Mouse (Mus musculus) large intestine, adult 2 months (tissue): ENCODE data around the gene Sertad2. TPM values are rescaled to one million over a fixed set of nuclear protein-coding genes. Genes with fewer than 3 reads are reported as not detected.
A peak's percentile ranks its signal among the peaks of the same experiment; 100 is the strongest.

ENCODE experiments used
- DNase-seq: peaks from one replicate; pipeline ENCODE4 v3.0.0-alpha.2; 2012; ENCODE audit warnings: low read depth, low spot score
- WGBS: fragments of 180-500 bp; shearing (Covaris S2); methylation state at CpG from one replicate; pipeline ENCODE4 v1.1.7; 2018; 5-methylcytosine and 5-hydroxymethylcytosine counted together
- polyA plus RNA-seq: library from polyadenylated mRNA; depleted of rRNA; stranded (reverse); fragments of >200 nt; gene quantifications from 2 replicates; pipeline ENCODE4 v1.2.3, GENCODE M21; 2012; rRNA removed

Sertad2 gene
- polyA plus RNA-seq, 1 experiment: 9.6 TPM

DNA sequence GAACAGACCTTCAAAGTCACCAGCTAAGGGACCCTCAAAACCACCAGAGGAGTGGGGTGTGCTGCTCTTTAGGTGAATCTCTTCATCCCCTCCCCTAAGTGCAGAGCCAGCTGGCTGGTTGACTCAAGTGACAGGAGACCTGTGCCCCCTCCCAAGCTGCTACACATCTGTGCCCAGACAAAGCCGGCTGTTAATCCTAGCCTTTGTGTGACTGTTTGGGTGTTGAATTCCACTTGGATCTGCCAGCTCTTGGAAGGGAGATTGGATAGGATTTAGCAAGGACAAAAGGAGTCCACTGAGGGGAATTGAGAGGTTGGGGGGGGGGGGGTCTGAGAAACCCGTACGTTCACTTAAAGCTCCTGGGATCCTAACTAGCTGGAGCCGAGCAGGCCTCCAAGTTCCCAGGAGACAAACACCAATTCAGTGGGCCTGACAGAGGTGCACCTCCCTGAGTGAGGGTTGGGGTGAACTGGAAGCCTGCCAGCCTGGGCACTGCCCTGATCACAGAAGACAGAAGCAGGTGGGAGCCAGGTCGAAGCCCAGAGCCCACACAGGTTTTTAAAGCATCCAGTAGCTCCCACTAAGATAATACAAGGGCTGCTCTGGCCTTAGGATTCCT lies 120.6 kb downstream of the Sertad2 start:
- WGBS: 75% methylated on average over 5 of the region's 5 CpGs
- no peak for DNase-seq

DNA sequence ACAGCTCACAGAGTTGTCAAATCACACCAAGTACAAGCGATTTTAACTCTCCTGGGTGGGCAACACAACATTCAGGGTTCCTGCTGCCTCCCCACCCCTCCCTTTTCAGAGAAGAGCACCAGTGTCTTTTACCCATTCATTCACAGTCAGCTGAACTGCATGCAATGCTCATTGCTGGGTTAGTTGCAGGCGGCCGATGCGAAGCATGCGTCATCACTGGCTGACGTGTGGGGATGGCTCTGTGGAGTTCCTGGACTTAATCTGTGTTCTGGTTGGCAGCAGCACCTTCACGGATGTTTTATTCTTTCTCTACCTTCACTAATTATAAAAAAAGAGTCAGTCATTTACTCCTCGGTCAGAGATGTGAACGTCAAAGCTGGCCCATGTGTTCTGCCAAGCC lies 121.8 kb downstream of the Sertad2 start:
- DNase-seq: no peak
- WGBS: 90% methylated on average over 9 of the region's 9 CpGs

DNA sequence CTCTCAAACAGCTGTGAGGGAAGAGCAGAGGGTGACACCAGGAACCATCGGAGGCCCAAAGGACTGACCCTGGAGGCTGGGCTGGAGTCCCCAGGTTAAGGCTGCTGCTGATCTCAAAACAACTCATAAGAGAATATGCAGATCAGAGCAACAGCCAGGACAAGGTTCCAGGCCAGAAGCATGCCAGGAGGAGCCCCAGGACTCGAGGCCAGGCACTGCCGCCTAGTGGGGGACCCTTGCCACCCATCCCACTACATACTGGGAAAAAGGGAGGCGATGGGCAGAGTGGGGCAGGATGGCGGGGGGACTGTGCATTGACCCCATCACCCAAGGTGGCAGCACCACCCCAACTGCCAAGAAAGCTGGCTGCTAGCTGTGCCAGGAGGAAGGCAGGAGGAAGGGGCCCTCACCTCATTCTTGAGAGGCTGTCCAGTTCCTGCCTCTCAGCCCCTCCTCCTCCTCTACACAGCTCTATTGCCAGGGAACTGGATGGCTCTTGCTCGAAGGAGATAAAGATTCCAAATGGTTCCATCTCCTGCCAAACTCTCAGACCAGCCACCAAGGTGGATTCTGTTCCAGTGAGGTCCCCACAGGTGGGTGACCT lies 128.8 kb downstream of the Sertad2 start:
- DNase-seq: no peak
- 62% methylated on average over 6 of the region's 6 CpGs for WGBS

DNA sequence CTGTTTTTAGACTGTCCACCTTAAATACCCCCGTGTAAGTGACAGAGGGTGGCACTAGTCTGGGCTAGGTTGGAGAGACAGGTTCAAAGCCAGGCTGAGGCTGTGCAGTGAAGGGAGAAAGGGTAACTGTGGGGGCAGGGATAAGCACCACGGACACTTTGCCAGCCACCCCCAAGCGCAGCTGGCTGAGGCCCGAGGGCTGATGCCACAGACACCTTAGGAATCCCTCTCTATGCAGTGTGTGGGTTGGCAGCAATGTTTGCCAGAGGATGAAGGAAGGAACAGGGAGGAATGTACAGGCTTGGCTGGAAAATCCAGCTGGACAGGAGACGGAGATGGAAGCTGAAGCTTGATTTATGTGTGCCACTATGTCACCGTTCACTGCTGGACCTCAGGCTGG lies 129.5 kb downstream of the Sertad2 start:
- no peak for DNase-seq
- 66% methylated on average over 6 of the region's 6 CpGs for WGBS

DNA sequence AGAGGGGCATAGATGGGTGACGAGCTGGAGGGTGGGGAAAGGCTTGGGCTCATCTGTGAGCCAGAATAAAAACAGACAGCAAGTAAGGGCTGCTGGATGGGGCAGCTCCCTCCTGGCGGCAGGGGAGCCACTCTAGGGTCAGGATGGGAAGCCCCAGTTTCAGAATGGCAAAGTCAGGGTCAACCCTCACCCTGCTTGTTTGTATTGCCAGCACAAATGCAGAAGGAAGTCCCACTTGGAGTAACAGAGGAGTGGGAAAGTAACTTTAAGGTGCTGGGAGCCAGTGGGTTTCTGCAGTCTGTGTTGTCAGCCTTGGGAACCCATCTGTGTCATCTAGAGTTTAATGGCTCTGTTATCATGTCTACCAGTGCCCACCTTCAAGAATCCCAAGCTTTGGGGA lies 136.3 kb downstream of the Sertad2 start:
- 89% methylated on average over 2 of the region's 2 CpGs for WGBS
- no peak for DNase-seq

DNA sequence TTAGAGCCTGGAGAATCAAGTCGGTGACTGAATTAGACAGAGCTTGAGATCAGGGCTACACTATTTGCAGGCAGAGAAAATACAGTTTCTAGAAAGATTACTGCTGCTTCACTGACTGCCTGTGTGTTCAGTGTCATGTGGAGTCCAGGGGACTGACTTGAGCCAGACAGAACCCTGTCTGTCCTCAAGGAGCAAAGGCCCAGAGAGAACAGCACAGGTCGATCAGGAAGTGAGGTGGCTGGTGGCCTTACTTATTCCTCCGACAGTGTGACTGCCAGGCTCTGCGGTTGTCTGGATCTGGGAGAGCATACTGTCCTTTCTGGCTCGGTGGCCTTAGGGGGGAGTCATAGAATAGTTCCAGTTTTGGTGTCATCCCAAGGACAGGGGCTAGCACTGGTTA lies 137.7 kb downstream of the Sertad2 start:
- DNase-seq: no peak
- 86% methylated on average over 5 of the region's 5 CpGs for WGBS

DNA sequence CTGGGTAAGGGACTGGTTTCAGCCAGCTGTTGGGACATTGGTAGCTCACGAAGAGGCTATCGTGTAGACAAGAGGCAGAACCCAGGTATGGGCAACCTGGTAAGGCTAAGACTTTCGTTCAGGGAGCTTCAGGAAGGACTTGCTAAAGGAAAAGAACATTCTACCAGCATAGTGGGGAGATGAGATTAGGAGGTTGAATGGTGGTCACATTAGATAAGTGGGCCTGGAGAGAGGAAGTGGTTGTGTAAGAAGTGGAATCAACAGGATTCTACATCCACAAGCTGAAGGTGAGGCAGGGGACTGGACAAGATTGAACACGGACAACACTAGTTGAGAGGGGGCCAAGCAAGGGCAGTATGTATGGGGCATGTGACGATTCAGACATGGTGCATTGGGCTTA lies 138.6 kb downstream of the Sertad2 start:
- DNase-seq: no peak
- WGBS: 94% methylated on average over 5 of the region's 5 CpGs

DNA sequence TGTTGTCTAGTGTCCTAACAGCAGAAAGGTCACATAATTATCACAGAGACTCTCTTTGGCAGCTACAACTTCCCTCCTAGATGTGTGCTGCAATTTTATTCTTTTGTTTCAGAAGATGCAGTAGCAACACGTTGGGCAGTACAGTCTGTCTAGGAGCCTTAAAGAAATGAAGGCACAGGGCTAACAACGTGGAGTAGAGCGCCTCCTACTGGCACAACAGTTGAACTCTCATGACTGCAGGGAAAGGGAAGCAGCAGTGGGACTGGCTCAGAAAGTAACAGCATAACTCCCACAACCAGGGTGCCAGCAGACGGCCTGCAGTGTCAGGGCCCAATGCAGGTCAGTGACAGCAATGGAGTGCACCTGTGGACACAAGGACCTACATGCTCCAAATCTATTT lies 147.9 kb downstream of the Sertad2 start:
- 10% methylated on average over 4 of the region's 4 CpGs for WGBS
- peak; percentile 44 for DNase-seq

Other genes starting within 250 kb of the Sertad2 start
- gene Slc1a4, start 210.5 kb upstream of the Sertad2 start, polyA plus RNA-seq: 5.7 and 6.2 TPM in 2 replicates
- 36.1 and 59.8 TPM in 2 replicates for gene Aftph, start 198.3 kb downstream of the Sertad2 start, polyA plus RNA-seq